Mouse (Mus musculus) midbrain, embryonic 14.5 days (tissue): ENCODE results near the gene Tns1. TPM values are rescaled to one million over a fixed set of nuclear protein-coding genes. Genes with fewer than 3 reads are reported as not detected.

Experiments used
- ATAC-seq: fragments of 200-750 bp; cut with Nextera tagmentation; 2 replicates; pipeline ENCODE4 v1.8.0; 2017; ENCODE audit warnings: moderate number of reproducible peaks, moderate library complexity; ENCODE audit not compliant: low FRiP score, low TSS enrichment
- DNase-seq: peaks from one replicate; pipeline ENCODE4 v3.0.0-alpha.2; 2015
- H3K27ac ChIP-seq: fragments of 300-500 bp; sonication (generic); replicated peaks from 2 replicates; pipeline ENCODE4 v1.5.1; 2014; ENCODE audit warnings: mild to moderate bottlenecking, low read depth, low read length, moderate library complexity
- H3K27me3 ChIP-seq: fragments of 300-500 bp; sonication (generic); 2 replicates; pipeline ENCODE4 v1.6.1; 2014; ENCODE audit warnings: low read length, control low read depth, mixed read lengths; ENCODE audit not compliant: control insufficient read depth, insufficient read depth
- H3K36me3 ChIP-seq: fragments of 300-500 bp; sonication (generic); 2 replicates; pipeline ENCODE4 v1.6.1; 2014; ENCODE audit warnings: low read length, control low read depth; ENCODE audit not compliant: control insufficient read depth, insufficient read depth
- H3K4me1 ChIP-seq: fragments of 300-500 bp; sonication (generic); 2 replicates; pipeline ENCODE4 v1.6.1; 2014; ENCODE audit warnings: mild to moderate bottlenecking, antibody characterized with exemption, low read length, control low read depth; ENCODE audit not compliant: control insufficient read depth, insufficient read depth
- H3K4me2 ChIP-seq: fragments of 300-500 bp; sonication (generic); 2 replicates; pipeline ENCODE4 v1.6.1; 2014; ENCODE audit warnings: mild to moderate bottlenecking, low read length, moderate library complexity
- H3K4me3 ChIP-seq: fragments of 300-500 bp; sonication (generic); replicated peaks from 2 replicates; pipeline ENCODE4 v1.5.1; 2014; ENCODE audit warnings: low read depth, low read length
- H3K9ac ChIP-seq: fragments of 300-500 bp; sonication (generic); replicated peaks from 2 replicates; pipeline ENCODE4 v1.6.1; 2014; ENCODE audit warnings: mild to moderate bottlenecking, low read length, moderate library complexity
- H3K9me3 ChIP-seq: fragments of 300-500 bp; sonication (generic); 2 replicates; pipeline ENCODE4 v1.6.1; 2016; ENCODE audit warnings: low read length, control low read depth, mixed read lengths; ENCODE audit not compliant: control insufficient read depth
- WGBS: fragments of 180-500 bp; shearing (Covaris S2); extraction: QIAGEN DNeasy Blood & Tissue Kit; methylation state at CpG from one replicate; pipeline ENCODE4 v1.1.7; 2014; 5-methylcytosine and 5-hydroxymethylcytosine counted together
- polyA plus RNA-seq: library from polyadenylated mRNA; unstranded; fragments of >200 nt; fragmentation: Nextera tagmentation; extraction: Ambion mirVana; gene quantifications from 2 replicates; pipeline ENCODE4 v1.2.1, GENCODE M21; 2014

Gene Tns1
- polyA plus RNA-seq, 1 experiment from 2014 or later, result 11.0 TPM

- no peaks in the 10 kb centered on the region for H3K9me3 ChIP-seq
- peak overlapping the region; percentile 49 for H3K4me3 ChIP-seq
- DNase-seq, result peak; percentile 77
- peak overlapping the region; percentile 63 for H3K27ac ChIP-seq
- peak overlapping the region; percentile 95 for H3K4me2 ChIP-seq
- 0 out of 2 replicates have a peak, but pooled peaks have one; percentile 11 for ATAC-seq
- H3K36me3 ChIP-seq, result no peaks in the 10 kb centered on the region
- peak overlapping the region; percentile 64 for H3K9ac ChIP-seq
- WGBS, result under 1% methylated on average over 13 of the region's 14 CpGs
- H3K4me1 ChIP-seq, result peaks cover 30% of the 10 kb centered on the region
- peaks cover 6% of the 10 kb centered on the region; the same call in 1 of the 2 replicates for H3K27me3 ChIP-seq
Measured at GRCm38 (mm10) chr1:74099001-74099435, 25.2 kb downstream of the Tns1 start.

DNA sequence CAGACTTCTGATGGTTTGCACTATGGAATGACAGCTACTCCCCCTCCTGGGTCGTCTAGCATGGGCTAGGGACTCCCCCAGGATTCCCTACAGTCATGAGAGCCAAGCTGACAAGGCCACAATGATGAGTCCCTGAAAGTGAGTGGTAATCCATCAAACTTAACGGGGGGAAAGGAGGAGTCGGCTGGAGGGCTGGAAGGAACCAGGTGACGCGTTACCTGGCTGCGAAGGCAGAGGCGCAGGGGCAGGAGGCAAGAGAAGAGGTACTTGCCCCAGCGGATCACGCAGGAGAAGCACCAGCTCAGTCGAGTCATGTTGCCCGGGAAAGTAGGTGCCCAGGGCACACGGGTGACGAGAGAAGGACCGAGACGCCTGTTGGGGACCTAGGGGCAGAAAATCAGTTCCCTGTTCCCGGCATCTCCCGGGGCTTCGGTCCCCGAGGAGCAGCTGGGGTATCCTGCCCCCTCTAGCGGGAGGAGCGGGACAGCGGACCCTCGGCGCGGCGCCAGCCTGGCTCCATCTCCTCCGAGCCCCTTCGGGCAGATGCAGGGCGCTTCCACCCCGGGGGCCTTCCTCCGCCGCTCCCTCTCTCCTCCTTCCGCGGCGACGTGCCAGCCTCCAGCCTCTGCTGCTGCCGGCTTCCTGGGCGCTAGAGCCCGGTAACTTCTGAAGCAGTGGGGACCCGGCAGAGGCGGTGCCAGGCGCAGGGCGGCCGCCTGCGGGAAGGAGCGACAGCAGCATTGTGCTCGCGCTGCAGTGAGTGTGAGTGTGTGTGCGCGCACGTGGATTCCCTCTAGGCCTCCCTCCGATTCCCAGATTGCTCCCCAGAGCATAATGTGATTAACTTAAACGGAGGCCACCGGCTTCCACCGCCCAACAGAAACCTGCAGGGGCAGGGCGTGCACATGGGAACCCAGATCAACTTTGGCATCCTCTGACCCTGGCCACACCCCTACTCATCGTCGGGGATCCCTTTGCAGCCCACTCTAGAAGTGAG is 25.9 kb downstream of the Tns1 start:
- under 1% methylated on average over 58 of the region's 58 CpGs for WGBS
- peaks cover 6% of the 10 kb centered on the region; the same call in 1 of the 2 replicates for H3K27me3 ChIP-seq
- H3K9me3 ChIP-seq, result no peaks in the 10 kb centered on the region
- no peaks in the 10 kb centered on the region for H3K36me3 ChIP-seq
- H3K27ac ChIP-seq, result peak overlapping the region; percentile 63
- H3K4me2 ChIP-seq, result peak overlapping the region; percentile 95
- H3K4me1 ChIP-seq, result peaks cover 24% of the 10 kb centered on the region
- peak; percentile 84 for DNase-seq
- H3K4me3 ChIP-seq, result peak overlapping the region; percentile 49
- peak; percentile 60 for ATAC-seq
- H3K9ac ChIP-seq, result peak overlapping the region; percentile 64

GRCm38 (mm10) chr1:74095728-74096127 is 28.5 kb downstream of the Tns1 start:
- no peak overlapping the region for H3K4me2 ChIP-seq
- H3K9ac ChIP-seq, result no peak overlapping the region
- no peak overlapping the region for H3K27ac ChIP-seq
- ATAC-seq (no peak), DNase-seq (no peak)
- H3K4me1 ChIP-seq, result peaks cover 26% of the 10 kb centered on the region
- WGBS, result 56% methylated on average over 3 of the region's 3 CpGs
- no peaks in the 10 kb centered on the region for H3K36me3 ChIP-seq
- no peak overlapping the region for H3K4me3 ChIP-seq
- peaks cover 6% of the 10 kb centered on the region; the same call in 1 of the 2 replicates for H3K27me3 ChIP-seq
- no peaks in the 10 kb centered on the region for H3K9me3 ChIP-seq

DNA sequence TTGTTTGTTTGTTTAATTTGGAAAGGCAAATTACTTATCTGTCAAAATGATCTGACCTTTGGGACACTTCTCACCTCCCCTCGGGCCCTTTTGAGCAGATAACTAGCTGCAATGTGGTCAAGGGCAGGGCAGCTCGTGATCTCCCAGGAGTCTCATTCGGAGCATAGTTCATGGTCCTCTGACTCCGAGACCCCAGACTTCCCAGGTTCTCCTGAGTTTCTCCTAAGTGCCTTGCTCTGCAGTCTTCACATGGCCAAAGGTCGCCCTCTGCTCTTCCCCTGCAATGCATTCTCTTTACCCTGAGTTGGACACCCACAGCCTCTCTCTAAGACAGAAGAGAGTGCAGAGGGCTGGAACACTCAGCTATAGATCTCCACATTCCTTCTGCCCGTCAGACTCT is 29.0 kb downstream of the Tns1 start:
- Histone ChIP-seq H3K36me3 (no peaks in the 10 kb centered on the region), H3K27ac (no peak overlapping the region), H3K9ac (no peak overlapping the region), H3K4me2 (no peak overlapping the region), H3K9me3 (no peaks in the 10 kb centered on the region), H3K4me3 (no peak overlapping the region), H3K4me1 (peaks cover 26% of the 10 kb centered on the region), H3K27me3 (peaks cover 6% of the 10 kb centered on the region; the same call in 1 of the 2 replicates)
- DNase-seq (no peak), ATAC-seq (no peak)
- 61% methylated on average over 6 of the region's 6 CpGs for WGBS

DNA sequence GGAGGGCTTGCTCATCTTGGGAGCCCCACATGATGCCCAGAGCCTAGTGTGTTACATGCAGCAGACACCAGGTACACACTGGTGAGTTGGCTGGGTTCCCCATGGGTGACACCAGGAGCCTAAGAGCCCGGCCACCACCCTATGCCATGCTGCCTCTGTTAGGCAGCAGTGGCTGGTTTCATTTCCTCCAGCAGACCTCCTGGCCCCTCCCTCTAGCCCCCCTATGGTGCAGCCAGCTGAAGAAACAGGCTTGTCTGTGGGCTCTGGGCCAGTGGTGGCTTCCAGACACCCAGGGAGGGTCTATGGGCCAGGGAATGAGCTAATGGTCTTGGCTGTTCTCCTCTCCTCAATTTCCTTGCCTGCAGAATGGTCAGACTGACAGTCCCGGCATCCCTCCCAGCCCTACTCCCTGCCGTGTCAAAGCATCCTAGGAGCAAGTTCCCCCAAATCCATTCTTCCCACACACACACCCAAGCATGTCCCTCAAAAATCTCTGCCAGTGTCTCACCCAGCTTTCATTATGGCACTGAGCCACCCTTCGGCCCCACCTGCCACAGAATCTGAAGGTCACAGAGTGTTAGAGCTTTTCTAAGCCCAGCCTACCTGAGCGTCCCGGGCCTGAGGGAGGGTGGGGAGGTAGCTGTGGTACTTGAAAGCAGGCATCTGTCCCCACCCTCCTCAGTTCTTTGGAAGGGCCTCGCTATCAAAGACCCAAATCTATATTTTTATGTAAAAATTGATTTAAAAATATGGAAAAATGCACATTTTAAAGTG is 29.6 kb downstream of the Tns1 start:
- Histone ChIP-seq H3K4me3 (no peak overlapping the region), H3K4me1 (peaks cover 26% of the 10 kb centered on the region), H3K27me3 (peaks cover 3% of the 10 kb centered on the region; the same call in 1 of the 2 replicates), H3K9me3 (no peaks in the 10 kb centered on the region), H3K36me3 (no peaks in the 10 kb centered on the region), H3K27ac (no peak overlapping the region), H3K4me2 (no peak overlapping the region), H3K9ac (no peak overlapping the region)
- ATAC-seq (no peak), DNase-seq (peak; percentile 61)
- 59% methylated on average over 7 of the region's 7 CpGs for WGBS

GRCm38 (mm10) chr1:74093447-74093846 is 30.8 kb downstream of the Tns1 start:
- H3K27ac ChIP-seq, result no peak overlapping the region
- no peaks in the 10 kb centered on the region; the same call in 1 of the 2 replicates for H3K27me3 ChIP-seq
- no peaks in the 10 kb centered on the region for H3K36me3 ChIP-seq
- H3K9ac ChIP-seq, result no peak overlapping the region
- WGBS, result 80% methylated on average over 5 of the region's 5 CpGs
- ATAC-seq (no peak), DNase-seq (no peak)
- H3K4me2 ChIP-seq, result no peak overlapping the region
- no peak overlapping the region for H3K4me3 ChIP-seq
- peaks cover 21% of the 10 kb centered on the region for H3K4me1 ChIP-seq
- H3K9me3 ChIP-seq, result no peaks in the 10 kb centered on the region

DNA sequence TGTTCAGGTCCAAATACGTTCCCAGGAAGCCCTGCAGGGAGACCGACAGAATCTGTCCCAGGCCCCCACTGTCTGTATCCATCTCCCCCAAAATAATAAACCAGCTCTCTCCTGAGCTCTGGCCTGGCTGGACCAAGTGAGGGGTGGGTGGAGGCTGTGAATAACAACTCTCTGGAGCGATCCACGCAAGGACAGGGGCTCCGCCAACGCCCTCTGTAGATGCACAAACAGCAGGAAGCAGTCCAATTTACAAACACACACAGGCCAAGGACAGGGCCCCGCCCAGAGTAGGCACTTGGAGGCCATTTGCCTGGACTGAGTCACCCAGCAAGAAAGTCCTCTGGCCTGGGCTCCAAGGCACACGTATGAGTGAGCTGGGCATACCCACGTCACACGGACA is 32.0 kb downstream of the Tns1 start:
- ATAC-seq (no peak), DNase-seq (no peak)
- H3K4me3 ChIP-seq, result no peak overlapping the region
- 64% methylated on average over 10 of the region's 10 CpGs for WGBS
- H3K27ac ChIP-seq, result no peak overlapping the region
- peaks cover 15% of the 10 kb centered on the region for H3K4me1 ChIP-seq
- no peaks in the 10 kb centered on the region for H3K27me3 ChIP-seq
- H3K9me3 ChIP-seq, result no peaks in the 10 kb centered on the region
- no peak overlapping the region for H3K9ac ChIP-seq
- no peaks in the 10 kb centered on the region for H3K36me3 ChIP-seq
- no peak overlapping the region for H3K4me2 ChIP-seq

DNA sequence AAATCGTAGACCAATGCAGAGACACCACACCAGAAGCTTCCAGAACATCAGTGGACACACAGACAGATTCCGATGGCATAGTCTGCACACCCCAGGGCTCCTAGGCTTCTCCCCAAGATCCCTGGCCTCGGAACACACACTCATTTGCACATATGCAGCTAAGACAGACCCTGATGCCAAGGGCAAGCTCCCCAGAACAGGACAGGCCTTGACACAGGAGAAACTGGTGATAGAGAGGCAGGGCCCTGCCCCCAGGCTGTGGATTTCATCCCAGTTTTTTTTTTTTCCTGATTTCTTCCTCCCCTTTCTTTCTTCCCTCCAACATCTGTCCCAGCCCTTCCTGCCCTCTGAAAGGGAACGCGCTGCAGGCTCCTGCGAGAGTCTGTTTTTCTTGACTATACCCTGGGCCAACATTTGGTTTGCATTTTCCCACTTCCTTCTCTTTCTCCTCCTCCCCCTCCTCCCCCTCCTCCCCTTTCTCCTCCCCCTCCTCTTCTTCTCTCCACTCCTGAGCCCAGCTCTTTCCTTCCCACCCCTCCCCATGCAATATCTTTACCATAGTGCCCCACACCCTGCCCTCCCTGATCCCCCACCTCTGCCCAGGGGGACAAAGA is 32.5 kb downstream of the Tns1 start:
- 37% methylated on average over 6 of the region's 6 CpGs for WGBS
- ATAC-seq, result no peak

More for the DNA sequence above, 32.5 kb downstream of the Tns1 start:
- no peaks in the 10 kb centered on the region for H3K9me3 ChIP-seq
- H3K27me3 ChIP-seq, result no peaks in the 10 kb centered on the region
- H3K4me2 ChIP-seq, result no peak overlapping the region
- H3K4me1 ChIP-seq, result peaks cover 15% of the 10 kb centered on the region
- H3K9ac ChIP-seq, result 0 out of 2 replicates have a peak overlapping the region, but pooled peaks have one; percentile 16
- no peaks in the 10 kb centered on the region for H3K36me3 ChIP-seq
- H3K4me3 ChIP-seq, result no peak overlapping the region
- no peak for DNase-seq
- no peak overlapping the region for H3K27ac ChIP-seq
